Mouse (Mus musculus): ENCODE measurements around the gene Col9a1.

- TF ChIP-seq CTCF (IDR thresholded peaks at IDR 0.05; ENCODE audit: extremely low read depth, insufficient read depth, insufficient read length, insufficient replicate concordance) (no peak), POLR2A (IDR thresholded peaks at IDR 0.05; ENCODE audit: low read depth, low read length) (no peak)
Measured at GRCm38 (mm10) chr1:24140555-24140954, 36.9 kb upstream of the Col9a1 start.

All from spleen, adult 2 months (tissue).